1 mouse cellular context compared by ENCODE assay signal in the genomic region with DNA sequence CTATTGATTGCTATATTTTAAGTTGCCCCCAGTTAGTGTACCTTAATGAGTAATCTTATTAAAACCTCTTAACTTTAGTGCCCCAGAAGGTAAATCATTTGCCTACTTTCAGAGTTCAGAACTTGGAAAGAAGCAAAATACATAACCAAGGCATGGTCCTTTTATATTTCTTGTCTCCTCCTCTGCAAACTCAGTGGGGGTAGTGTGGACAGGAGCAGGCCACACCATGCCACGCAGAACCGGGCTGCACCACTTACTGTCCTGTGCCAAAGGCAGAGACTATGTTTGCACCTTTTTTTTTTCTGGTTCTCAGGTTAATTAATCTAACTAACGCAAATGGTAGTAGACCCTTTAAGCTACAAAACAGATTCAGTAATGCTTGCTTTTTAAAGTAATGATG.
TF ChIP-seq lines count a peak whose summit lies in the region.

No protein-coding gene starts in this region.

TF ChIP-seq in myocyte, 11 proteins besides CTCF, POLR2A, EP300 and RAD21 (continued from another document):
- no peak for TF ChIP-seq MYOD1 (IDR thresholded peaks at IDR 0.05; ENCODE audit: control insufficient read depth in 1 of 3, insufficient read length in 2 of 3, low read depth in 2 of 3)
